Comparison of ENCODE assay signal across 10 mouse cellular contexts in genomic region chr14:118235973-118236885, GRCm38 (mm10). TPM values are rescaled to one million over a fixed set of nuclear protein-coding genes. Genes with fewer than 3 reads are reported as not detected.
DNase-seq lines count a peak whose midpoint lies in the region; ATAC-seq and TF ChIP-seq lines count a peak whose summit lies in the region.
"Had no signal": no experiment of that assay in that cellular context is flagged by ENCODE, and none has a peak within 500 bp of the region (broad histone marks: within the 10 kb centered on the region; RNA-seq: fewer than 3 reads in every experiment).

No protein-coding gene starts in this region.

- peak overlapping the region; percentile 98 for H3K4me2 ChIP-seq in heart, embryonic 14.5 days (ENCODE audit: low read length)
- peak overlapping the region; percentile 84 for H3K4me2 ChIP-seq in midbrain, embryonic 14.5 days (ENCODE audit: low read length)

- no peaks in the 10 kb centered on the region for H3K36me3 ChIP-seq in heart, embryonic 14.5 days (ENCODE audit: control insufficient read depth, insufficient read depth, low read length)
- H3K36me3 ChIP-seq in midbrain, embryonic 14.5 days (ENCODE audit: control insufficient read depth, insufficient read depth, low read length): no peaks in the 10 kb centered on the region

- peak; percentile 37; the same call in 1 of the 2 replicates for ATAC-seq in heart, embryonic 14.5 days (ENCODE audit: insufficient number of reproducible peaks, insufficient read depth, low FRiP score, low read depth)
- peak; percentile 70 for ATAC-seq in midbrain, embryonic 14.5 days (ENCODE audit: low FRiP score, low TSS enrichment)

- peak overlapping the region; percentile 73 for H3K4me3 ChIP-seq in gastrocnemius, adult 2 months
- peak overlapping the region; percentile 29 for H3K4me3 ChIP-seq in cortical plate, adult 2 months (ENCODE audit: insufficient read depth, low read length)
- peak overlapping the region; percentile 49 to 58 for H3K4me3 ChIP-seq in heart, embryonic 14.5 days (ENCODE audit: control insufficient read depth in 1 of 2, insufficient read depth in 1 of 2, low read depth in 1 of 2, low read length in 2 of 2)
- peak overlapping the region; percentile 65 for H3K4me3 ChIP-seq in midbrain, embryonic 14.5 days (replicated peaks; ENCODE audit: low read depth, low read length)

- no peak overlapping the region for H3K27ac ChIP-seq in gastrocnemius, adult 2 months
- peak overlapping the region; percentile 65 for H3K27ac ChIP-seq in cortical plate, adult 2 months (ENCODE audit: insufficient read depth, low read length)
- no peak overlapping the region for H3K27ac ChIP-seq in heart, embryonic 14.5 days (replicated peaks in 1 of 2; ENCODE audit: control insufficient read depth in 1 of 2, insufficient read depth in 1 of 2, low read depth in 2 of 2, low read length in 2 of 2)
- peak overlapping the region; percentile 89 for H3K27ac ChIP-seq in midbrain, embryonic 14.5 days (replicated peaks; ENCODE audit: low read depth, low read length)

- TF ChIP-seq POLR2A in cortical plate, adult 2 months (IDR thresholded peaks at IDR 0.05; ENCODE audit: extremely low read depth, insufficient read depth, low read length): no peak

- peak overlapping the region; percentile 59 for H3K9ac ChIP-seq in heart, embryonic 14.5 days (ENCODE audit: low read length)
- peak overlapping the region; percentile 80 for H3K9ac ChIP-seq in midbrain, embryonic 14.5 days (replicated peaks; ENCODE audit: low read length)

- no peaks in the 10 kb centered on the region for H3K9me3 ChIP-seq in heart, embryonic 14.5 days (ENCODE audit: control insufficient read depth, low read length)
- no peaks in the 10 kb centered on the region for H3K9me3 ChIP-seq in midbrain, embryonic 14.5 days (ENCODE audit: control insufficient read depth, low read length)

- no peaks in the 10 kb centered on the region for H3K4me1 ChIP-seq in cortical plate, adult 2 months (ENCODE audit: control insufficient read depth, insufficient read depth, low read length)
- H3K4me1 ChIP-seq in heart, embryonic 14.5 days (ENCODE audit: control insufficient read depth in 2 of 2, insufficient read depth in 2 of 2, low read length in 2 of 2): peaks cover 5 to 30% of the 10 kb centered on the region in 2 experiments; a peak in 3 of 4 replicates
- H3K4me1 ChIP-seq in midbrain, embryonic 14.5 days (ENCODE audit: control insufficient read depth, insufficient read depth, low read length): 0 out of 2 replicates have a peak, but pooled peaks cover 8% of the 10 kb centered on the region

- intact Hi-C loops in gastrocnemius, adult 2 months (cut with DNase I): no loop called here

- no peak for TF ChIP-seq CTCF in gastrocnemius, adult 2 months (IDR thresholded peaks at IDR 0.05)
- TF ChIP-seq CTCF in cortical plate, adult 2 months (IDR thresholded peaks at IDR 0.05; ENCODE audit: extremely low read depth, insufficient read depth, low read length): no peak

- under 1% methylated on average over 72 of the region's 73 CpGs for WGBS in heart, embryonic 14.5 days
- under 1% methylated on average over 73 of the region's 73 CpGs for WGBS in midbrain, embryonic 14.5 days

- peak; percentile 38 for DNase-seq in gastrocnemius, adult 2 months
- DNase-seq in gastrocnemius, adult 8-10 months (ENCODE audit: low spot score in 2 of 2): no peak
- peak; percentile 19 for DNase-seq in CD4-positive helper T cell, adult 2 months (ENCODE audit: low read depth, low spot score)
- peak; percentile 32 for DNase-seq in kidney, postnatal 14 days
- peak; percentile 84 for DNase-seq in midbrain, embryonic 14.5 days
- no peak for DNase-seq in MN1 (ENCODE audit: low spot score)

- H3K27me3 ChIP-seq in heart, embryonic 14.5 days (ENCODE audit: control insufficient read depth, insufficient read depth, low read length): peaks cover 84% of the 10 kb centered on the region
- H3K27me3 ChIP-seq in midbrain, embryonic 14.5 days (ENCODE audit: control insufficient read depth, insufficient read depth, low read length): peaks cover 26% of the 10 kb centered on the region
- H3K27me3 ChIP-seq: CH12.LX had no signal

RNA-seq across cellular contexts. Expression of gene Sox21, which starts 0.6 kb away (rescaled TPM):
- not detected for total RNA-seq in gastrocnemius, adult 2 months (2021)
- total RNA-seq in gastrocnemius, adult 8-10 months (2022): not detected
- polyA plus RNA-seq in cortical plate, adult 2 months (2012; rRNA removed): 8.5 and 9.6 TPM in 2 replicates
- polyA plus RNA-seq in heart, embryonic 14.5 days (2014; fragmentation: Nextera tagmentation; extraction: Ambion mirVana): 0.14 TPM in 1 of 2 replicates, not detected in the other
- polyA plus RNA-seq in midbrain, embryonic 14.5 days (2014; fragmentation: Nextera tagmentation; extraction: Ambion mirVana): 18.4 and 22.2 TPM in 2 replicates
- total RNA-seq: CH12.LX had no signal

RNA-seq across cellular contexts. Expression of gene Gm9376, which starts 30.5 kb away (rescaled TPM):
- not detected for total RNA-seq in gastrocnemius, adult 2 months (2021)
- not detected for total RNA-seq in gastrocnemius, adult 8-10 months (2022)
- not detected in 2 replicates for polyA plus RNA-seq in cortical plate, adult 2 months (2012; rRNA removed)
- polyA plus RNA-seq in heart, embryonic 14.5 days (2014; fragmentation: Nextera tagmentation; extraction: Ambion mirVana): not detected in 2 replicates
- polyA plus RNA-seq in midbrain, embryonic 14.5 days (2014; fragmentation: Nextera tagmentation; extraction: Ambion mirVana): not detected in 2 replicates
- total RNA-seq: CH12.LX had no signal
- polyA plus RNA-seq: gonadal fat pad, adult 2 months had no signal

Comparison
In these comparisons a context has a peak if more than half of its experiments do, and no peak if none do; other contexts are left out.
1. DNase-seq: peak in gastrocnemius, adult 2 months (single experiment), CD4-positive helper T cell, adult 2 months (single experiment), kidney, postnatal 14 days (single experiment) and midbrain, embryonic 14.5 days (single experiment); none in gastrocnemius, adult 8-10 months (0 of 2) and MN1 (single experiment).
2. H3K27ac ChIP-seq: peak in cortical plate, adult 2 months (single experiment) and midbrain, embryonic 14.5 days (single experiment); none in gastrocnemius, adult 2 months (single experiment) and heart, embryonic 14.5 days (0 of 2).
3. Peak in every context shown above with its lines, with median percentiles within 50 percentile points of each other: H3K4me3 ChIP-seq.